Mouse (Mus musculus): ENCODE results near the gene Irf1. TPM values are rescaled to one million over a fixed set of nuclear protein-coding genes. Genes with fewer than 3 reads are reported as not detected.

Irf1 gene
- total and polyA plus RNA-seq, 2 experiments from 2014 or later, result 3.2 to 3.7 TPM

DNA sequence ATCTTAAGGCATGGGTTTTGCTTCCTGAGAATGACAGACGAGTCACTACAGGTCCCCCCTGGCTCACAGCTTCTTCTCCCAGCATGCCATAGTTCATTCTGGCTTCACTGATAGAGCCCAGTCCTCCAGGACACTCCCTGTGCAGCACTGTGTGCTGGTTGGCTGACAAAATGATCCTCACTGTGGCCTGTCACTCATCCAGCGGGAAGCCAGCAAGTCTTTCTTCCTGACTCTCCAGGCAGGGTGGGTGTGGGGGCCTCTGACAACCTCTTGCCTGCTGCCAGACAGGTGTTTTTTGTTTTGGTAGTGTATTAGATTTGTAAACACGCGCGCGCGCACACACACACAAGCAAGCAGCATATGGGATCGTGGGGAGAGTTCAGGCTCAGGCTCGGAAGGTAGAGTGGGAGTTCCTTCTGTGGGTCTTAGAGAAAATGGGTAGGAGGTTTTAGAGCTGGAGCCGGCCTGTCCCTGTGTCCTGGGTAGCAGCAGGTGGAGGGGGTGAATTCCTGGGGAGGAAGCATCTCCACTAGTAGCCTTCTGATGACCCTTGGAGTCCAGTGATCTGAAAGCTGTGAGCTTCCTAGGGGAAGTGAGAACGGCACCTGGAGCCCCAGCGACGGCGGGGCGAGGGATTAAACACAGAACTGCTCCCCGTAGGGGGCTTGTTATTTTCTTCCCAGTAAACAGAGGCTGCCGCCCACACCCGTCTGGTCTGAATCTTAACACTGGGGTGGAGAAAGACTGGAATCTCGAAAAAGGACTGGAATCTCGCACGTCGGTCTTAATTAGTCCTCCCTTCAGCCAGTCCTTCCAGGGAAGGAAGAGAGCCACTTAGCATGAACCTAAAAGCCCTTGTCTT, 10.0 kb upstream of the Irf1 start:
- Histone ChIP-seq H3K4me3 (ENCODE audit: low read depth, low read length) (no peak overlapping the region), H3K4me2 (ENCODE audit: low read depth) (no peak overlapping the region), H3K27me3 (ENCODE audit: insufficient read depth, low read length) (peaks cover 13% of the 10 kb centered on the region; the same call in 1 of the 2 replicates), H3K36me3 (ENCODE audit: insufficient read depth) (no peaks in the 10 kb centered on the region), H3K27ac (ENCODE audit: low read depth, low read length) (no peak overlapping the region), H3K4me1 (ENCODE audit: insufficient read depth) (0 out of 2 replicates have a peak, but pooled peaks cover 7% of the 10 kb centered on the region), H3K9ac (no peak overlapping the region), H3K9me3 (ENCODE audit: low read length) (no peaks in the 10 kb centered on the region)
- no peak for ATAC-seq
- TF ChIP-seq CTCF (IDR thresholded peaks at IDR 0.05; ENCODE audit: low read depth), result no peak
- WGBS, result 9% methylated on average over 22 of the region's 22 CpGs
- no peak for DNase-seq

DNA sequence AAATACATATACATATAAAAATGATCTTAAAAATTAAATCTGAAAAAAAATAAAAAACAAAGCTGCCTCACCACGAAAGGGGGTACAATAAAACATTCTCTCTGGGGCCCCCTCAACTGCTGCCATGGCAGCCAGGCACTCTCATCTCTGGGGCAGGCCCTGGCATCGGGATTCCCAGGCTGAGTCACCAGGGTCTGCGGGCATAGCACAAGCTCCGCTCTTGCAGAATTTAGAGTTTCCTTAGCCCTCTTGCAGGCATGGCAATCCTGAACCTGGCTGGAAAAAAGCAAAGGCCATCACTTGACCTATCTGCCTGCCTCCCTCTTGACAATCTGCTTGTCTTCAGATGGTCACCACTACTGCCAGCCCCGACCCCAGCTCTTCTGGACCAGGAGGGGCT, 8.5 kb upstream of the Irf1 start:
- TF ChIP-seq CTCF (IDR thresholded peaks at IDR 0.05; ENCODE audit: low read depth), result no peak
- no peak overlapping the region for H3K27ac ChIP-seq (ENCODE audit: low read depth, low read length)
- H3K4me2 ChIP-seq (ENCODE audit: low read depth), result no peak overlapping the region
- H3K9ac ChIP-seq, result no peak overlapping the region
- DNase-seq (no peak), ATAC-seq (no peak)
- 0 out of 2 replicates have a peak, but pooled peaks cover 7% of the 10 kb centered on the region for H3K4me1 ChIP-seq (ENCODE audit: insufficient read depth)
- peaks cover 13% of the 10 kb centered on the region; the same call in 1 of the 2 replicates for H3K27me3 ChIP-seq (ENCODE audit: insufficient read depth, low read length)
- H3K9me3 ChIP-seq (ENCODE audit: low read length), result no peaks in the 10 kb centered on the region
- 73% methylated on average over 5 of the region's 5 CpGs for whole genome bisulfite sequencing
- H3K4me3 ChIP-seq (ENCODE audit: low read depth, low read length), result no peak overlapping the region
- no peaks in the 10 kb centered on the region for H3K36me3 ChIP-seq (ENCODE audit: insufficient read depth)

DNA sequence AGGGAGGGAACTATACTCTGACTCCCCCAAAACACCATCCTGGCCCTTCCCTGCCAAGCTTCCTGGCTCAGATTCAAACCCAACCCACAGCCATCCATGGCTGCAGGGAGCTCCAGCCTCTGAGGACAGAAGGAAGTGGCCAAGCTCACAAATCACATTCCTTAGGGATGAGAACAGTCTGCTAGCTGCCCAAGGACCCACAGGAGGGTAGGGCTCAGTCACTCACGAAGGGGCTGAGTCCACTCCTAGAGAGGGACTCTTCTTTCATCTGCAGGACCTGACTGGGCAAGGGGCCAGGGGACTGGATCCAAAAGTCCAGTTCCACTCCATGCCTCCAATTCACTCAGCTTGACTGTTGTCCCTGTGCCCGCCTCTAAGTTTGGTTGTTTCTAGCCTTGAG, 8.0 kb upstream of the Irf1 start:
- 51% methylated on average over 2 of the region's 2 CpGs for WGBS
- Histone ChIP-seq H3K4me3 (ENCODE audit: low read depth, low read length) (no peak overlapping the region), H3K9me3 (ENCODE audit: low read length) (no peaks in the 10 kb centered on the region), H3K27ac (ENCODE audit: low read depth, low read length) (no peak overlapping the region), H3K27me3 (ENCODE audit: insufficient read depth, low read length) (peaks cover 13% of the 10 kb centered on the region; the same call in 1 of the 2 replicates), H3K9ac (no peak overlapping the region), H3K36me3 (ENCODE audit: insufficient read depth) (no peaks in the 10 kb centered on the region), H3K4me2 (ENCODE audit: low read depth) (no peak overlapping the region), H3K4me1 (ENCODE audit: insufficient read depth) (0 out of 2 replicates have a peak, but pooled peaks cover 7% of the 10 kb centered on the region)
- DNase-seq, result peak; percentile 13
- ATAC-seq, result no peak
- no peak for TF ChIP-seq CTCF (IDR thresholded peaks at IDR 0.05; ENCODE audit: low read depth)

DNA sequence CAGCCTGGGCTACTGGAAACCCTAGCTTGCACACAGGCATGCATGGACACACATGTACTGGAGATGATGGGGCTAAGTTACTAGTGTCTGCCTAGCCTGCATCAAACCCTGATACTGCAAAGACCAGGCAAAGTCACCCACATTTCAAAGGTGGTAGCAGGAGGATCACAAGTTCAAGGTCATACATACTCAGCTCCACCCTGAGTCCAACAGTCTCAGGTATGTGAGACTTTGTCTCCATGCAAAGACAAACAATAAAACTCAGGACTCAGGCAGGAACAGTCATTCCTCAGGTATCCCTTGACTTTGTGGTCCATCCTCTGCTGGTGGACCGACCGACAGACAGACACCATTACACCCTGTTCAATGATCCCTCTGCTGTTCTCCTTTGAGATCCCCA, 7.4 kb upstream of the Irf1 start:
- Histone ChIP-seq H3K27ac (ENCODE audit: low read depth, low read length) (0 out of 2 replicates have a peak overlapping the region, but pooled peaks have one; percentile 15), H3K27me3 (ENCODE audit: insufficient read depth, low read length) (peaks cover 13% of the 10 kb centered on the region; the same call in 1 of the 2 replicates), H3K4me3 (ENCODE audit: low read depth, low read length) (0 out of 2 replicates have a peak overlapping the region, but pooled peaks have one; percentile 26), H3K9ac (no peak overlapping the region), H3K4me1 (ENCODE audit: insufficient read depth) (0 out of 2 replicates have a peak, but pooled peaks cover 7% of the 10 kb centered on the region), H3K36me3 (ENCODE audit: insufficient read depth) (no peaks in the 10 kb centered on the region), H3K4me2 (ENCODE audit: low read depth) (peak overlapping the region; percentile 59), H3K9me3 (ENCODE audit: low read length) (no peaks in the 10 kb centered on the region)
- DNase-seq (no peak), ATAC-seq (no peak)
- no peak for TF ChIP-seq CTCF (IDR thresholded peaks at IDR 0.05; ENCODE audit: low read depth)
- 58% methylated on average over 2 of the region's 2 CpGs for WGBS

DNA sequence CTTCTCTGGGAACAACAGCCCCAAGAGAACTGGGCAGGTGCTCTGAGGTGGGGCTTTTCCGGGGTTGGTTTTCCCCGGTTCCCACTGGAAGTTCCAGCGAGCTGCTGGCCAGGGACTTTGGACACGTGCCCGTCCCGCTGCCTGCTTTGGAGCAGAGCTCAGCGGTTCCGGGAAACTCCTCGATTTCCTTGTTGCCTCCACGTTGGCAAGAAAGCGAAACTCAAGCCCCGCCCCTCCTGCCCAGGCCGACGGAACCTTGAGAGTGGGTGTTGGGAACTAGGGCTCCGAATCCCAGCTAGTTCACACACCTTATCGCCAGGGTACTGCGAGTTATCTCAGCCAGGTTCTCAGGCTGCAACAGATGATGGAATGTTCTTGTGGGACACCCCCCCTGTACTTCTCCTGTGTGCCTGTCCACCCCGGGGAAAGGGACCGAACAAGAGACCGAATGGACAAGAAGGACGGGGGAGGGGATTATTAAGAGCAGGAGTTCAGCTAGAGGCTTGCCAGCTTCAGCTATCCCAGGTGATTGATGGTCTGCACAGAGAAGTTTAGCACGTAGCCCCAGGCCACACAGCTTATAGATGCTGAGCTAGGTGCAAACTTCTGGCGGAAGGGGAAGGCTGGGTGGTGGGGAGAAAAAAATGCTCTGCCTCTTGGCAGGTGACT, 6.9 kb upstream of the Irf1 start:
- TF ChIP-seq CTCF (IDR thresholded peaks at IDR 0.05; ENCODE audit: low read depth), result no peak
- 0 out of 2 replicates have a peak overlapping the region, but pooled peaks have one; percentile 22 for H3K27ac ChIP-seq (ENCODE audit: low read depth, low read length)
- peak overlapping the region; percentile 59 for H3K4me2 ChIP-seq (ENCODE audit: low read depth)
- H3K4me3 ChIP-seq (ENCODE audit: low read depth, low read length), result peak overlapping the region; percentile 26; the same call in 1 of the 2 replicates
- peaks cover 13% of the 10 kb centered on the region; the same call in 1 of the 2 replicates for H3K27me3 ChIP-seq (ENCODE audit: insufficient read depth, low read length)
- peak; percentile 36 for DNase-seq
- no peaks in the 10 kb centered on the region for H3K36me3 ChIP-seq (ENCODE audit: insufficient read depth)
- no peak for ATAC-seq
- WGBS, result 5% methylated on average over 23 of the region's 23 CpGs
- H3K9me3 ChIP-seq (ENCODE audit: low read length), result no peaks in the 10 kb centered on the region
- H3K4me1 ChIP-seq (ENCODE audit: insufficient read depth), result 0 out of 2 replicates have a peak, but pooled peaks cover 7% of the 10 kb centered on the region
- peak overlapping the region; percentile 35; the same call in 1 of the 2 replicates for H3K9ac ChIP-seq

DNA sequence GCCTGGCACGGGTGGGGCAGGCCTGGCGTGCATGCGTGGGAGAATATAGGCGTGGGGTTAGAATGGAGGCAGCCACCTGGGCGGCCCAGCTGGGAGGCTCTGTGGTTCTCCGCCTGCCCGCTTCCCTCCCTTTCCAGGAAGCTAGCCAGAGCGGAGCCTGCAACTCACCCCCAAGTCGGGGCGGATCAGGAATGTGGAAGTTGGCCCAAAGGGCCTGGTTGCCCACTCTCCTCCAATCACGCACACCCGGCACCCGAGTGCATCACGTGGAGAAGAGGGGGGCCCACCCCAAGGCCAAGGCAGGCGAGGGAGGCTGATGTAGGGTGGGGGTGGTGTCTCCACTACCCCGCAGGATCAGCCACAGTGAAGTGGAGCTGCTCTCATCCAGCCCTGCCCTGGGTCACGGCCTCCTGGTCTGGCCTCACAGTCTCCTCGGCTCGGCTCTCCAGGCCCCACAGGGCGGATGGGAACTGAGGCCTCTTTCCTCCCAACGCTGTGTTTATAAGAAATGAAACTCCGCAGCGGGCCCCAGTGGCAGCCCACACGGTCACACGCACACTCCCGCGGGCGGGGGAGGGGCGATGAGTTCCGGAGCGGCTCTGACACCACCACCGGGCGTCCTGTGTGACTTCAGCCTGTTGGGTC, 6.2 kb upstream of the Irf1 start:
- WGBS, result 4% methylated on average over 33 of the region's 33 CpGs
- H3K27me3 ChIP-seq (ENCODE audit: insufficient read depth, low read length), result peaks cover 13% of the 10 kb centered on the region; the same call in 1 of the 2 replicates

More for the DNA sequence above, 6.2 kb upstream of the Irf1 start:
- DNase-seq, result peak; percentile 64
- ATAC-seq, result peak; percentile 91
- peak; percentile 60 for TF ChIP-seq CTCF (IDR thresholded peaks at IDR 0.05; ENCODE audit: low read depth)
- no peaks in the 10 kb centered on the region for H3K36me3 ChIP-seq (ENCODE audit: insufficient read depth)
- peak overlapping the region; percentile 35 for H3K9ac ChIP-seq
- peak overlapping the region; percentile 59 for H3K4me2 ChIP-seq (ENCODE audit: low read depth)
- peak overlapping the region; percentile 26 for H3K4me3 ChIP-seq (ENCODE audit: low read depth, low read length)
- no peaks in the 10 kb centered on the region for H3K9me3 ChIP-seq (ENCODE audit: low read length)
- H3K4me1 ChIP-seq (ENCODE audit: insufficient read depth), result 0 out of 2 replicates have a peak, but pooled peaks cover 7% of the 10 kb centered on the region
- H3K27ac ChIP-seq (ENCODE audit: low read depth, low read length), result peak overlapping the region; percentile 22; the same call in 1 of the 2 replicates

All from forebrain, postnatal 0 days (tissue).